Comparison of ENCODE assay signal across 28 mouse cellular contexts in genomic region chr9:119000196-119000595, GRCm38 (mm10). TPM values are rescaled to one million over a fixed set of nuclear protein-coding genes. Genes with fewer than 3 reads are reported as not detected.
DNase-seq lines count a peak whose midpoint lies in the region; ATAC-seq and TF ChIP-seq lines count a peak whose summit lies in the region.
"Had no signal": no experiment of that assay in that cellular context is flagged by ENCODE, and none has a peak within 500 bp of the region (broad histone marks: within the 10 kb centered on the region; RNA-seq: fewer than 3 reads in every experiment).

No protein-coding gene starts in this region.

- H3K9ac ChIP-seq in liver, embryonic 15.5 days = no peak overlapping the region
- H3K9ac ChIP-seq in MEL (ENCODE audit: control insufficient read depth, low read depth, low read length, poor library complexity, severe bottlenecking) = no peak overlapping the region
- H3K9ac ChIP-seq in forebrain, embryonic 13.5 days = no peak overlapping the region
- H3K9ac ChIP-seq: embryonic facial prominence, embryonic 12.5 days; forebrain, embryonic 15.5 days; heart, embryonic 12.5 days; midbrain, embryonic 15.5 days; neural tube, embryonic 15.5 days had no signal

- no peak overlapping the region for H3K4me2 ChIP-seq in liver, embryonic 15.5 days
- no peak overlapping the region for H3K4me2 ChIP-seq in forebrain, embryonic 13.5 days
- H3K4me2 ChIP-seq: embryonic facial prominence, embryonic 12.5 days; forebrain, embryonic 15.5 days; heart, embryonic 12.5 days; midbrain, embryonic 15.5 days; neural tube, embryonic 15.5 days had no signal

- no peak for TF ChIP-seq RAD21 in MEL (IDR thresholded peaks at IDR 0.05; ENCODE audit: low read depth, low read length)

- no peak for TF ChIP-seq POLR2A in MEL (IDR thresholded peaks at IDR 0.05; ENCODE audit: control insufficient read depth in 1 of 2, insufficient read depth in 1 of 2, low read depth in 1 of 2, low read length in 2 of 2, poor library complexity in 1 of 2)

- H3K9me3 ChIP-seq in liver, embryonic 15.5 days (replicated peaks) = no peaks in the 10 kb centered on the region
- no peaks in the 10 kb centered on the region for H3K9me3 ChIP-seq in MEL (replicated peaks; ENCODE audit: insufficient read depth, low read length)
- no peaks in the 10 kb centered on the region for H3K9me3 ChIP-seq in midbrain, embryonic 10.5 days (replicated peaks)
- H3K9me3 ChIP-seq in forebrain, embryonic 13.5 days (replicated peaks) = no peaks in the 10 kb centered on the region
- H3K9me3 ChIP-seq: embryonic facial prominence, embryonic 12.5 days; forebrain, embryonic 15.5 days; heart, embryonic 12.5 days; midbrain, embryonic 15.5 days; neural tube, embryonic 15.5 days had no signal

- no peak overlapping the region for H3K4me3 ChIP-seq in liver, embryonic 15.5 days (replicated peaks)
- H3K4me3 ChIP-seq in MEL (ENCODE audit: control insufficient read depth in 1 of 2, insufficient read depth in 1 of 2, low read depth in 2 of 2, low read length in 2 of 2) = no peak overlapping the region
- H3K4me3 ChIP-seq in midbrain, embryonic 10.5 days = no peak overlapping the region
- H3K4me3 ChIP-seq in forebrain, embryonic 13.5 days = no peak overlapping the region
- H3K4me3 ChIP-seq: embryonic facial prominence, embryonic 12.5 days; forebrain, embryonic 15.5 days; heart, embryonic 12.5 days; midbrain, embryonic 15.5 days; neural tube, embryonic 15.5 days had no signal

- no peak for ATAC-seq in liver, embryonic 15.5 days (ENCODE audit: insufficient read depth)
- ATAC-seq in hematopoietic stem cell, adult 5-6 weeks (replicated peaks in 1 of 2; ENCODE audit: insufficient read depth in 1 of 2, low FRiP score in 2 of 2, low TSS enrichment in 1 of 2, low read depth in 1 of 2, poor library complexity in 2 of 2, severe bottlenecking in 2 of 2) = peak; percentile 56 to 63; a peak in 2 of 4 replicates
- no peak for ATAC-seq in forebrain, embryonic 13.5 days
- ATAC-seq: activated CD4-positive, CD25-positive, alpha-beta regulatory T cell, adult 4 months; forebrain, embryonic 15.5 days; hindbrain, embryonic 16.5 days; midbrain, embryonic 15.5 days had no signal

- H3K36me3 ChIP-seq in liver, embryonic 15.5 days (replicated peaks) = no peaks in the 10 kb centered on the region
- no peaks in the 10 kb centered on the region for H3K36me3 ChIP-seq in MEL (ENCODE audit: control insufficient read depth in 1 of 2, insufficient read depth in 2 of 2, low read length in 2 of 2)
- H3K36me3 ChIP-seq in midbrain, embryonic 10.5 days = no peaks in the 10 kb centered on the region
- H3K36me3 ChIP-seq in forebrain, embryonic 13.5 days (ENCODE audit: poor library complexity, severe bottlenecking) = no peaks in the 10 kb centered on the region
- H3K36me3 ChIP-seq: forebrain, embryonic 15.5 days; midbrain, embryonic 15.5 days; neural tube, embryonic 15.5 days had no signal

- no peaks in the 10 kb centered on the region for H3K27me3 ChIP-seq in liver, embryonic 15.5 days
- no peaks in the 10 kb centered on the region for H3K27me3 ChIP-seq in MEL (ENCODE audit: control insufficient read depth in 1 of 2, insufficient read depth in 2 of 2, low read length in 2 of 2)
- no peaks in the 10 kb centered on the region for H3K27me3 ChIP-seq in midbrain, embryonic 10.5 days (ENCODE audit: low read depth, poor library complexity, severe bottlenecking)
- no peaks in the 10 kb centered on the region for H3K27me3 ChIP-seq in forebrain, embryonic 13.5 days
- H3K27me3 ChIP-seq: embryonic facial prominence, embryonic 12.5 days; forebrain, embryonic 15.5 days; heart, embryonic 12.5 days; midbrain, embryonic 15.5 days; neural tube, embryonic 15.5 days had no signal

- DNase-seq in liver (no peak), MEL (ENCODE audit: low read depth, low spot score) (peak; percentile 31)
- DNase-seq in midbrain, embryonic 10.5 days (ENCODE audit: low spot score) = no peak
- DNase-seq in retina, embryonic 14.5 days (ENCODE audit: low spot score) = no peak
- DNase-seq: adrenal gland, adult 2 months; cerebellum, adult 8-10 months; cerebellum, postnatal 36 days; embryo, embryonic 11 days; gastrocnemius, postnatal 25 days; heart, adult 18-20 months; heart, postnatal 10 days; kidney, adult 2 months; layer of hippocampus, postnatal 36 days; left cerebral cortex, postnatal 4 days; lung, adult 2 months; right cerebral cortex, postnatal 25 days; thymus, adult 18-20 months; thymus, postnatal 25 days had no signal

- H3K27ac ChIP-seq in liver, embryonic 15.5 days (replicated peaks) = 0 out of 2 replicates have a peak overlapping the region, but pooled peaks have one; percentile 33
- no peak overlapping the region for H3K27ac ChIP-seq in MEL (ENCODE audit: control insufficient read depth, low read depth, low read length)
- H3K27ac ChIP-seq in midbrain, embryonic 10.5 days (replicated peaks) = no peak overlapping the region
- H3K27ac ChIP-seq in forebrain, embryonic 13.5 days = no peak overlapping the region
- H3K27ac ChIP-seq: forebrain, embryonic 15.5 days; midbrain, embryonic 15.5 days; neural tube, embryonic 15.5 days had no signal

- WGBS in liver, embryonic 15.5 days (ENCODE audit: insufficient replicate concordance) = 25% methylated on average over 6 of the region's 6 CpGs
- WGBS in midbrain, embryonic 10.5 days = 66% methylated on average over 6 of the region's 6 CpGs
- WGBS in forebrain, embryonic 13.5 days = 79% methylated on average over 6 of the region's 6 CpGs

- H3K79me2 ChIP-seq in MEL (ENCODE audit: control insufficient read depth, insufficient read depth, low read length, poor library complexity) = no peaks in the 10 kb centered on the region

- no peak for TF ChIP-seq CTCF in MEL (IDR thresholded peaks at IDR 0.05 in 2 of 3, conservative IDR thresholded peaks at IDR 0.05 in 1 of 3; ENCODE audit: control insufficient read depth in 1 of 3, insufficient read depth in 1 of 3, low read depth in 2 of 3, low read length in 3 of 3, poor library complexity in 1 of 3, severe bottlenecking in 1 of 3)

- TF ChIP-seq EP300 in MEL (IDR thresholded peaks at IDR 0.05; ENCODE audit: low read depth in 1 of 2, low read length in 2 of 2) = no peak

- H3K4me1 ChIP-seq in liver, embryonic 15.5 days (replicated peaks) = peaks cover 54% of the 10 kb centered on the region
- peaks cover 0 to 2% of the 10 kb centered on the region in 2 experiments; a peak in 1 of 4 replicates for H3K4me1 ChIP-seq in MEL (ENCODE audit: control insufficient read depth in 1 of 2, insufficient read depth in 2 of 2, low read length in 2 of 2)
- peaks cover 8% of the 10 kb centered on the region for H3K4me1 ChIP-seq in midbrain, embryonic 10.5 days
- H3K4me1 ChIP-seq in forebrain, embryonic 13.5 days = peaks cover 9% of the 10 kb centered on the region

TF ChIP-seq in MEL, 35 proteins besides CTCF, POLR2A, EP300 and RAD21:
- TF ChIP-seq ZMIZ1 (IDR thresholded peaks at IDR 0.05; ENCODE audit: low read depth, low read length) (no peak), MEF2A (IDR thresholded peaks at IDR 0.05; ENCODE audit: extremely low read depth, insufficient replicate concordance, low read depth, low read length, poor library complexity, severe bottlenecking) (no peak), BHLHE40 (IDR thresholded peaks at IDR 0.05; ENCODE audit: borderline replicate concordance, low read depth, low read length) (no peak), ZKSCAN1 (IDR thresholded peaks at IDR 0.05; ENCODE audit: low read depth, low read length) (no peak), E2F4 (IDR thresholded peaks at IDR 0.05; ENCODE audit: borderline replicate concordance, low read depth, low read length) (no peak), KAT2A (conservative IDR thresholded peaks at IDR 0.05; ENCODE audit: low read depth, low read length) (no peak), MYC (IDR thresholded peaks at IDR 0.05; ENCODE audit: low read depth, low read length) (no peak), POLR2AphosphoS2 (IDR thresholded peaks at IDR 0.05; ENCODE audit: low read length) (no peak), JUND (IDR thresholded peaks at IDR 0.05; ENCODE audit: low read depth, low read length) (no peak), POLR2AphosphoS5 (IDR thresholded peaks at IDR 0.05; ENCODE audit: borderline replicate concordance, low read depth, low read length) (no peak), USF1 (IDR thresholded peaks at IDR 0.05; ENCODE audit: low read depth, low read length) (no peak), ELF1 (IDR thresholded peaks at IDR 0.05; ENCODE audit: low read depth, low read length) (no peak), TAL1 (IDR thresholded peaks at IDR 0.05; ENCODE audit: low read length) (no peak)
TF ChIP-seq in MEL: peak in this region for 0.

RNA-seq across cellular contexts. Expression of gene Vill, which starts 52.4 kb away (rescaled TPM):
- 10.0 and 11.0 TPM in 2 replicates for polyA plus RNA-seq in liver, embryonic 15.5 days (2015; fragmentation: Nextera tagmentation; extraction: Ambion mirVana)
- 76.2 and 83.3 TPM in 2 replicates for total RNA-seq in MEL (2012; rRNA removed)
- 100 to 1,000 TPM in 1 of 2 experiments, 10 to 100 TPM in 1; 90.9 to 197 TPM for polyA plus RNA-seq in MEL (2012; ENCODE audit: insufficient read depth in 1 of 2, insufficient read length in 2 of 2, low read depth in 1 of 2, low replicate concordance in 2 of 2, missing spikeins in 1 of 2)
- 36.4 and 45.3 TPM in 2 replicates for total RNA-seq in hematopoietic stem cell, adult 5-6 weeks (2017)
- polyA plus RNA-seq in midbrain, embryonic 10.5 days (2016; fragmentation: Nextera tagmentation; extraction: Ambion mirVana) = 10.5 and 11.3 TPM in 2 replicates
- 3.9 and 4.3 TPM in 2 replicates for polyA plus RNA-seq in forebrain, embryonic 13.5 days (2015; fragmentation: Nextera tagmentation; extraction: Ambion mirVana)

Comparison
In these comparisons a context has a peak if more than half of its experiments do, and no peak if none do; other contexts are left out.
1. ATAC-seq: peak in hematopoietic stem cell, adult 5-6 weeks (2 of 2); none in liver, embryonic 15.5 days (single experiment) and forebrain, embryonic 13.5 days (single experiment).